Mouse (Mus musculus) testis, postnatal 10 days (tissue): ENCODE data around the gene Mcl1.

ENCODE experiments used
- DNase-seq: peaks from one replicate; pipeline ENCODE4 v3.0.0; 2021; ENCODE audit warnings: low spot score

The Mcl1 gene

GRCm38 (mm10) chr3:95709967-95710366 lies 51.4 kb downstream of the Mcl1 start:
- DNase-seq, result no peak
